Mouse (Mus musculus) cerebellum, adult 9-10 months (tissue): ENCODE measurements at regions not wholly inside any gene's neighbourhood (a gene's known extent, or its start where the extent isn't known, plus 50 kb on each side); places are given as distances from the start of the nearest gene placed in this dataset.

Source experiments
- DNase-seq: peaks from one replicate; pipeline ENCODE4 v3.0.0; 2022

DNA sequence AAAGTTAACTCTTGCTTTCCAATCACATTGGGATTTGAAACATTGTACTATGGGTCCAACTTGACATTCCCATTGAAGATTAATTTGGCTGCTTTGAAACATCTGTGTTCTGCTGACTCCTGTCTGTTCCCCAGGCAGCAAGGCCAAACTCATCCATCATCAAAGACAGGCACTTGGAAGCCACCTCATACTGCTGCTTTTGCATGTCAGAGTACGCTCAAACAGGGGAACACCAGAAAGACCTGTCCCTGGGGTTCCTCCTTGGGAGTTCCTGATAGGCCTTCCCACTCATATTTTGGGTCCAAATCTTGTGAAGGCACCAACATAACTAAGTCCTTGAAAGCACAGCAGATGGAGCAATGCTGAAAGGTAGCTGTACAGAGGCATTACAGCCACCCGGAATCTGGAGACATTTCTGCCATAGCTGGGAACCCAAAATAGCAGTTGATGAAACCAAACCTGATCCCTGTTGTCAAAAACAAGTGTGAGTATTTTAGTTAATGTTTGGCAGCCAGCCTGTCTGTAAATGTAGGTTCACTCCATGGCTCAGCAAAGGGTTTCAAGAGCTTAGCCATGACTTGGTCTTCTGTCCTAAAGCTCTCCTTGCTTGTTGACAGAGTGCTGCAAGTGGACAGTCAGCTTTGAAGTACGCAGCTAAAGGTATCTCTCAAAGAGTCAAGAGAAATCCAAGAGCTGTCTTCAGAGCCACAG is 147.0 kb upstream of the Spag17 start:
- DNase-seq: no peak

- no peak for DNase-seq
Observed at GRCm38 (mm10) chr3:99739654-99740053, 145.6 kb upstream of the Spag17 start.

DNA sequence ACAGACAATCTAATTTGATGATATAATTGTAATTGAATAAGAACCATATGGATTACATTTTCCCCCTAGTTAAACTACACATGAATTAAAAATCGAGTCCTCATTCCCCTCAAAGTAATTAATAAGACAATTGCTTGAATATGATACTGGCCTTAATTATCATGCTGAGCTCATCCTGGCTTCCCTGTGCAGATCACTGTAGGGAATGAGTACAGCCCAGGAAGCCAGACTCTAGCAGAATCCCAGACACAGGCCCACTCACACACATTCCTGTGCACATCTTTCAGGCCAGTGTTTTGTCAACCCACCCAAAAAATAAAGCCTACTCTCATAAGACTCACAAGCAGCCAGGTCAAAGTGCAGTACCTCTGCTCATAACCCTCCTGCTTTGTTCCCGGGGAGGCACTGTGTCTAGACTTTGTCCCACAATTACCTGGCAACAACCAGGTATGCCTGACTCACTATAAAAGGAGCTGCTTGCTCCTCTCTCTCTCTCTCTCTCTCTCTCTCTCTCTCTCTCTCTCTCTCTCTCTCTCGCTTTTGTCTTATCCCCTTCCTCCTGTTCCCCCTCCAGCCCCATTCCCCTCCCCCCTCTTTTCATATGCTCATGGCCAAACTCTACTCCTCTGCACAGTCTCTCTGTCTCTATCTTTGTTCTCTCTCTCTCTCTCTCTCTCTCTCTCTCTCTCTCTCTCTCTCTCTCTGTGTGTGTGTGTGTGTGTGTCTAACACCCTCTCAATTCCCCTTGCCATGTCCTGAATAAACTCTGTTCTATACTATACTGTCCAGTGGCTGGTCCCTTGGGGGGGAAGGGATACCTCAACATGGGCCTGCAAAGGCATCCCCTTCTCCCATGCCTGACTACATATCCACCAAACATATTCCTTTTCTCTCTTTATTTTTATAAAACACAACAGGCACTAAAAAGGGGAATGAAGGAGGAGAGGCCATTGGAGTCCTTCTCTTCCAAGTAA is 143.7 kb upstream of the Spag17 start:
- DNase-seq: no peak

DNA sequence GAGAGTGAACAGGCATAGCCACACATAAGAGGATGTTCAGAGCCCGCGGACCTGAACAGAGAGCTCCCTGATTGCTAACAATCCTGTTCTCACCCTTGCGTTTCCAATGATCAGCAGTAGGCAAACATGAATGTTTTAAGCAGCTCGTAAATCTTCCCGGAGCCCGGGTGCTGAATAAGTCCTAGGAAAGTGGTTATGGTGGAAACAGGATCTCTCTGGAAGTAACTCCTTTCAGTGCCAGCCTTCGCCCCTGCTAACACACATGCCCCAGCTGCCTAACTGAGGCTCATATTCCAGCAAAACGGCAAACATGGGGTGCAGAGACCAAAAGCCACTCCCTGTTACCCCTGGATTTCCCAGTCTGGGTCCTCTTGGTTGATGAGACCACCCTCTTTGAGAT is 135.5 kb upstream of the Spag17 start:
- DNase-seq: no peak

DNA sequence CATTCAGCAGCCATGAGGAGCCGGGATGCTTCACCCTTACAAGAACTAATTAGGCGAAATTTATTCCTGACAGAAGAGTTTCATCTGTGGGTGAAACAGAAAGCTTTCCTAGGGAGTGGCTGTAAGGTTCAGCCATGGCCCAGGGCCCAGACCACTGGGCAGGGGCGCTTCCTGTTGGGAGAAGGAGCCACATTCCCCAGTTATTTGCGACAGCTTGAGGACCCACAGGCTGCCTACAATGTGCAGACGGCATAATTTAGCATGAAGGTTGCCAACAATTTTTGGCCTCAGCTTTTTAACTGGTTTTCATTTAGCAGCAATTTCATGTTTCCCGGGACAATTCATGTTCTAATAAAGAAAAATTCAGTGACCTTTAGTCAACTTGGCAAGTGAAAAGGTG is 106.7 kb upstream of the Spag17 start:
- DNase-seq: peak; percentile 4

DNA sequence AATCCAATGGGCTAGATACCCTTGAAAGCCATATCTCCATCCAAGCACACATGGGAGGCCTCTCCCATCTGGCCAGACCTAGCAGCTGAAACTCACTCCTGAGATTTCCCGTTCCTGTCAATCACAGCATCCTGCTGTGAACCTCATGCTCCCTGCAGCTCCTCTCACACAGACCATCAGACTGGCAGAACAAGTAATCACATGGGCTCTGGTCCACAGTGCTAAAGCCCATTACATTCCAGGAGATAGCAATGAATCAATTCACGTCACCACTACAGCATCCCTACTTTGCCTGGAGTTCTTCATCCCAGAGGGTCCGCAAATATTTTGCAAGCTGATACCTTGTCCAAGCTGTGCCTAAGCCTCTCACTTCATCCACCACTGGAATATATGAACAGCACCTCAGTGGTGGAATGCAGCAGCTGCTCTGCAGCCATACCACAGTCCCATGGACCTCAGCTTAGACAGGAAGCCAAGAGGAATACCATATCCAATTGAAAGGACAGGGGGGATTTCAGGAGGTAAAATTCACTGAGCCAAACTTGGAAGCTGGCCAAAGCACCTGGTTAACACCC is 99.2 kb upstream of the Spag17 start:
- no peak for DNase-seq

DNA sequence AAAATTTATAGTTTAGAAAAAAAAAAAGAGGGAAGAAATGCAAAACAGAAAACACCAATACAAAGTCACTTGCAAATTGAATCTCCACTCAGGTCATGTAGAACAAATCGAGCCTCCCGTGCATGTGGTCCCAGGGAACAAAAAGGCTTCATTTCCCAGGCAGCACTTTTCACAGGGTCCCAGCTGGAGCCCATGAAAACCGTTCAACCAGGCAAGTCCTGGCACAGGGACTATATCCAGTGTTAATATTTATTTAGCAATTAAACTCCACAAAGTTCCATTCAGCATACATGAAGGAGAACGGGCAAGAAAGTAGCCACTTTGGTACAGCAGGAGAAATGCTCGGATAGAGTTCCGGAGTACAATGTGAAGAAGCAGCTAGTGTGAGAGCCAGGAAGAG is 93.9 kb upstream of the Spag17 start:
- DNase-seq: no peak

DNA sequence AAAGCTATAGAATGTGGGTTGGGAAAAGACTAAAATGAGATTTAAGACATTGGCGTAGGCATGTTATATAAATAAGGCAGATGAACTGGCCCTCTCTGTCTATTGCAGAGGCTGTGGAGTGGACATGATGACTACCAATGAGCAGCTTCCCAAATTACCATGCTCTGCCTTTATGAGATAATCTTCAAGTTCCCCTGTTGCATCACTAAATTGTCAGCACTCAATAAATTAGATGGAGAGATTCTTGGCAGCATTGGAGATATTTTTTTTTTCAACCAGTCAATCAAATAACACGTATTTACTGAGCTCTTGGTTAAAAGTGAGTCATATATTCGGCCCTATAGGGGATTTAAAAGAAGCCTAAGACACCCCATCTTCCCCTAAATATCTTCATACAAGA is 91.6 kb upstream of the Spag17 start:
- no peak for DNase-seq

DNA sequence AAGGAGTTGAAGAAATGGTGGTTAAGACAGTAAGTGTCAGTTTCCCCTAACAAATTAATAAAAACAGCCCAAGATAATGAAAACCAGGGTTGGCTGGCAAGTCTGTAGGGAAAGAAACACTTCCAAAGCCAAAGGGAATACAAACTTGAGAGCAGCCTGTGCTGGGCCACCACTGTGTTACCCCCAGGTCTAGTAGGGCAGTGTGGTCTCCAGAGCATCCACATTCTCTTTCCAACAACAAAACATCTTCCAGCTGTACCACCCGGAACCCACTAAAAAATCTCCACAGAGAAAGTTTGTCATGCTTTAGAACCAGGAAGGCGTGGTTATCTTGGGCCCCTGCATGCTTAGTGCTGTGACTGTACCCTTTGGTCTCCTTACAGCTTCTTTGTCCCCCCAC is 89.4 kb upstream of the Spag17 start:
- no peak for DNase-seq

GRCm38 (mm10) chr3:99797791-99798190 is 87.4 kb upstream of the Spag17 start:
- no peak for DNase-seq

DNA sequence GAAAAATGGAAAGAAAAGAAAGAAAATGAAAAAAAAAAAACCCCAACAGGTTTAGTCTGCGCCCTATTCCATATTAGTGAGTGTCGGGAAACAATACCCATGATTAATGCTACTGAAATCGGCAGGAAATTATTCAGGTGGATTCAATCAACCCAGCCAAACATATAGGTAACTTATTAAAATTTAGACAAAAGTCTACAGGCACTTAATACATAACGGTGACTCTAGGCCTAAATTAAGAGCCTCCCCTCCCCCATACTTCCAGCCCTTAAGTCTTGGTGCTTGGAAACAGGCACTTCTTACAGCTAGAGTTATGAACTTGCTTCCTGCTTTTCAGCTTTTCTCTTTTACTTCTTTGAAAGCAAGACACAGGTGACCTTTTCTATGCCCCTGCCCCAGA is 74.7 kb upstream of the Spag17 start:
- DNase-seq: no peak

DNA sequence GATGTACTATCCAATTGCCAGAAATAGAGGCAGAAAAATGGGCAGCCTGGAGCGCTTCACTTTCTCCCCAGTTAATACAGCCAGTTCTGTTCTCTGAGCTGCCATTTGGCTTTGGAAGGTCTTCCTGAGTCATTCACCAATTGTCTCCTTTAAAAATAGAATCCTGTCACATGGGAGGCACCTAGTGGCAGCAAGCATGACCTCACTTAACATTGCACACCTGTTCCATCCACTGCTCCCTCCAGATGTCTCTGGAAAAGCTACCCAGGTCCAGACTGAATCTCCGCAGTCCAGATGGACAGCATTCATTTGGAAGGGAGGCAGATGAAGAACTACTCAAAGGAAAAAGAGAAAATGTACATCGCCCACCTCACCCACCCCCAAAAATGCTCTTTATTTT is 73.9 kb upstream of the Spag17 start:
- DNase-seq: no peak

- DNase-seq: no peak
Observed at GRCm38 (mm10) chr3:99812836-99813235, 72.4 kb upstream of the Spag17 start.

GRCm38 (mm10) chr3:99815115-99815514 is 70.1 kb upstream of the Spag17 start:
- DNase-seq: no peak

- no peak for DNase-seq
Observed at GRCm38 (mm10) chr3:99817965-99818364, 67.2 kb upstream of the Spag17 start.

DNA sequence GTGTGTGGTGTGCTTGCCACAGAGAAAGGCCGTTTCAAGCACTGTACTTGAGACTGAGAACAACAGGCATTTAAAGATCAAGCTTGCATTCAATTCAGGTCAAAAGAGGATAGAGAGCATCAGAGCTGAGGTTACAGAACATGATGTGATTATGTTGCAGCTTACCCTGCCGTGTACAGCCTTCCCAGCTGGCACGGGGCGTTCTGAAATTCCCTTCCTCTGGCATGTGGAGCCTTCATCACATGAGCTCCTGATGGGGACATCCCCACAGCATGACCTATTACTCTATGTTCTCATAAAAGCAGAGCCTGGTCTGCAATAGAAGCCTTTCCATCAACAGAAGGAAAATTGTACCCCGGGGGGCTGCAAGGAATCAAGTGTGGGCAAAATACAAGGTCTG is 62.5 kb upstream of the Spag17 start:
- DNase-seq: no peak

- DNase-seq: no peak
Observed at GRCm38 (mm10) chr3:99823256-99823655, 62.0 kb upstream of the Spag17 start.
